Mouse (Mus musculus) embryonic stem cell, embryonic (primary cell): ENCODE data around the gene Gtf2ird1.

ENCODE experiments used
- CTCF ChIA-PET, 4 experiments: fragments of 300-600 bp in 2 of 4; fragments of 350-600 bp in 2 of 4; sonication (Branson Sonifier 250); formaldehyde crosslinking; loops; one replicate each; lab custom pipeline; 2022; ENCODE audit warnings: inconsistent platforms in 2 of 4; lab: Charles Lee
- POLR2A ChIA-PET, 4 experiments: fragments of 300-600 bp in 2 of 4; fragments of 350-600 bp in 2 of 4; sonication (Branson Sonifier 250); formaldehyde crosslinking; loops; one replicate each; lab custom pipeline; 2022; ENCODE audit warnings: antibody characterized with exemption in 4 of 4, inconsistent platforms in 1 of 4; lab: Charles Lee

Gene Gtf2ird1

GRCm38 (mm10) chr5:134410307-134410836, 46.1 kb downstream of the Gtf2ird1 start:
- CTCF ChIA-PET = interaction anchor here (0.5 to 1.7 kb wide), 20 partner anchors 8 to 1450 kb away, joined by 3 to 10 read pairs (median 4); no protein-coding TSS in a partner anchor
- POLR2A ChIA-PET = interaction anchor here (0.6 to 5.8 kb wide), 48 partner anchors 8 to 1313 kb away, joined by 3 to 34 read pairs (median 4); partner anchors contain the start of gene Clip2 (in 1 of the 4)

GRCm38 (mm10) chr5:134409606-134410306, 46.8 kb downstream of the Gtf2ird1 start:
- POLR2A ChIA-PET = interaction anchor here (0.6 to 5.8 kb wide), 39 partner anchors 9 to 1314 kb away, joined by 3 to 34 read pairs (median 4); partner anchors contain the start of gene Clip2 (in 1 of the 4)
- CTCF ChIA-PET = interaction anchor here (0.5 to 1.7 kb wide), 14 partner anchors 9 to 237 kb away, joined by 3 to 10 read pairs (median 4); no protein-coding TSS in a partner anchor

DNA sequence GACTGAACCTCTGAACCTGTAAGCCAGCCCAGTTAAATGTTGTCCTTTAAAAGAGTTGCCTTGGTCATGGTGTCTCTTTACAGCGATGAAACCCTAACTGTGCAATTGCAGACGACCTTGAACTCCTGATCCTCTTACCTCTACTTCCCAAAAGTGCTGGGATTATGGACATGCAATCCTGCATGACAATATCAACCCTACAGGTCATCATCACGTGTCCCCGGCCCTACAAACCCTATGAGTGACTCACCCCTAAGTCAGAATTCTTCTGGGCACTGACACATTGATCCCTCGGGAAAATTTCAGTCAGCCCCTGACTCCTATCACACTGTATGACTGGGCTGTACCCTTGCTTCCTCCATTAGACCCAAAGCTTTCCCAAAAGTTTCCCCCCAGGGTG, 48.4 kb downstream of the Gtf2ird1 start:
- CTCF ChIA-PET = no interaction called here
- POLR2A ChIA-PET = interaction anchor here in 2 of 4 experiments (1.0 to 5.8 kb wide), 4 partner anchors 10 to 36 kb away, joined by 3 to 34 read pairs (median 6); no protein-coding TSS in a partner anchor

DNA sequence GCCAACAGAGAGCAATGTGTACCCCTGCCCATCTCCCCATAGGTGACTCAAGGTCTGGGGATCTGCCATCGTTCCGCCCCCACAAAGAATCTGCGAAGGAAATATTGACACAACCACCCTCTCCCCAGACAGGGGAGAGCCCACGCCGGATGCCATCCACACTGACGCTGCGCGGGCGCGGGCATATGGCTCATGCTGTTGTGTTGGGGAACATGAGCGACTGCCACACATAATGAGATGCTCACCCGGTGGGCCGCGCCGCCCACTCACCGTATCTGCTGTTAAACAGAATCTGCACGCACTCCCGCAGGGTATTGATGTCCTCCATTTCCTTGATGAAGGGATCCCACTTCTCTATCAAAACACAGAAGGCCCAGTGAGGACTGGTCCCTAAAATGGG, 54.7 kb downstream of the Gtf2ird1 start:
- ChIA-PET CTCF (interaction anchor here in 3 of 4 experiments (0.7 to 1.5 kb wide), 4 partner anchors 31 to 148 kb away, joined by 3 to 9 read pairs (median 4); no protein-coding TSS in a partner anchor), POLR2A (interaction anchor here in 3 of 4 experiments (0.6 to 1.7 kb wide), 5 partner anchors 16 to 82 kb away, joined by 3 to 6 read pairs (median 5); no protein-coding TSS in a partner anchor)

- CTCF ChIA-PET = interaction anchor here in 3 of 4 experiments (0.7 to 1.8 kb wide), 3 partner anchors 13 to 62 kb away, joined by 3 to 7 read pairs (median 3); no protein-coding TSS in a partner anchor
These were observed 58.9 kb downstream of the Gtf2ird1 start for GRCm38 (mm10) chr5:134397434-134398163.

DNA sequence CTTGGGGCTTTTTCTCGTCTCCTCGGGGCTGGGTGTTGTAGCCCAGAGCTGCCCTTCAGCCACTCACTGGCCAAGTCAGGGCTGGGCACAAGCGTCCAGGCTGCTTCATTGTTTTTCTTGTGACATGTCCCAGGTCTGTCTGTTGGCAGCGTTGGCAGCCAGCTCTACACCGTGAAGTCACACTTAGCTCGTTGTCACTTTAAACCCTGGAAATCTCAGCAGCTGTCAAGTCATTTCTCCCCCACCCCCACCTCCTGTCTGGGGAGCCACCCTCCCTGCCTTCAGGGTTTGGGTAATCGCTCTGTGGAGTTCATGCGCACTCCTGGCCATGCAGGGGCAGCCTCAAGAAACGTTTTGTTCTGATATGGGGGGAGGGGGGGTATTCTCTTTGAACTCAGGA, 60.0 kb downstream of the Gtf2ird1 start:
- POLR2A ChIA-PET = interaction anchor here in 2 of 4 experiments (1.1 to 1.9 kb wide), 5 partner anchors 12 to 26 kb away, joined by 3 to 6 read pairs (median 5); no protein-coding TSS in a partner anchor

More at GRCm38 (mm10) chr5:134397434-134398163, 58.9 kb downstream of the Gtf2ird1 start:
- POLR2A ChIA-PET = interaction anchor here in 2 of 4 experiments (0.6 to 1.9 kb wide), 5 partner anchors 11 to 91 kb away, joined by 3 to 5 read pairs (median 4); no protein-coding TSS in a partner anchor

DNA sequence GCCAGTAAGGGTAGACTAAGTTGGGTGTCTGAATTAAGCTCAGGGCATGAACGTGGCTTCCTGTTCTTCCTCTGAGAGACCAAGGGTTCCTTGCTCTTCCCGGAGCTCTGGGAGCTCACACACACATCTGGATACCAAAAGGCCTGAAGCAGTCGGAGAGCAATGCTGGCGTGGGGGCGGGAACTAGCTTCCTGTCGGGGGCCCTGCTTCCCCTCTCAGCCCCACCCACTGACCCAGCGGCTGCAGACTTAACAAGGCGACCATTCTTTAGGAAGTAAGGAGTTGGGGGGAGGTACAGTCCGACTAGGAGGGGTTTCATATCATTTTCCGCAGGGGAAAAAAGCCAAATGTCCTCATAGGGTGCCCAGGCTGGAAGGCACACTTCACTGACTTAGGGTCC, 61.9 kb downstream of the Gtf2ird1 start:
- CTCF ChIA-PET = interaction anchor here in 3 of 4 experiments (0.6 to 1.3 kb wide), 5 partner anchors 9 to 1152 kb away, joined by 3 to 8 read pairs (median 4); no protein-coding TSS in a partner anchor
- POLR2A ChIA-PET = interaction anchor here in 3 of 4 experiments (0.6 to 1.8 kb wide), 14 partner anchors 9 to 81 kb away, joined by 3 to 6 read pairs (median 4); partner anchors contain the start of gene Gtf2ird1 (in 1 of the 3)

More for the DNA sequence above, 60.0 kb downstream of the Gtf2ird1 start:
- CTCF ChIA-PET = interaction anchor here (0.6 to 1.8 kb wide), 9 partner anchors 11 to 187 kb away, joined by 3 to 7 read pairs (median 3); no protein-coding TSS in a partner anchor

DNA sequence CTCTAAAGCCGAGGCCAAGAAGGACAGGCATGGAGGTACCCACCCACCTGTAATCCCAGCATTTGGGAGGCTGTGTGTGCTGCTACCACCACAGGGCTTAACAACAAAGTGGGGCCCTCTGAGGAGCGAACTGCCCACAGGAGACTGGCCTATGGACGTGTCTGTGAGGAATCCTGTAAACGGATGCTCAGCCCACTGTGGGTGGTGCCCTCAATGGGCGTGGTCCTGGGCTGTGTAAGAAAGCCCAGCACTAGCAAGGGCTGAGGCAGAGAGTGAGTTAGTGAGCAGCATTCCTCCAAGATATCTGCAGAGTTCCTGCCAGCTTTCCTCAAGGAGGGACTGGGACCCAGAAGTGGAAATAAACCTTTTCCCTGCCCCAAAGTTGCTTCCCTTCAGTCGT, 62.9 kb downstream of the Gtf2ird1 start:
- ChIA-PET POLR2A (interaction anchor here in 1 of 4 experiments (1.4 to 1.5 kb wide), 2 partner anchors 17 to 26 kb away, joined by 3 to 4 read pairs; no protein-coding TSS in a partner anchor), CTCF (interaction anchor here in 2 of 4 experiments (0.6 to 1.6 kb wide), 2 partner anchors 98 to 121 kb away, joined by 3 to 4 read pairs; no protein-coding TSS in a partner anchor)

- ChIA-PET POLR2A (interaction anchor here in 3 of 4 experiments (0.5 to 1.7 kb wide), 11 partner anchors 12 to 225 kb away, joined by 3 to 9 read pairs (median 3); no protein-coding TSS in a partner anchor), CTCF (interaction anchor here (0.6 to 3.8 kb wide), 51 partner anchors 9 to 357 kb away, joined by 3 to 24 read pairs (median 4); no protein-coding TSS in a partner anchor)
These were observed 71.4 kb downstream of the Gtf2ird1 start for GRCm38 (mm10) chr5:134385106-134385505.

DNA sequence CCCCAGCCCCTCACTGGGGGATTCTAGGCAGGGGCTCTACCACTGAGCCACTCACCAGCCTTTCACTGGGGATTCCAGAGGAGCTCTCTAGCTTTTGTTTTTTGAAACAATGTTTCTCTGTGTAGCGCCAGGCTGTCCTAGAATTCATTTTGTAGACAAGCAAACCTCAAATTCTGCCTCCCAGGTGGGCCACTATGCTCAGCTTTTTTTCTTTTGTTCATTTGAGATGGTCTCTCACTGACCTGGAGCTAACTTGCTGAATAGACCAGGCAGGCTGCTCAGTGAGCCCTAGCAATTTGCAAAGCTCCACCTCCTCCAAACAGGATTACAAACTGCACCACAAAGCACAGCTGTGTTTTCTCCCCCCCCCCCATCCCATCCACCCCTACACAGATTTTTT, 81.3 kb downstream of the Gtf2ird1 start:
- ChIA-PET POLR2A (interaction anchor here (0.5 to 2.0 kb wide), 12 partner anchors 9 to 565 kb away, joined by 3 to 8 read pairs (median 3); partner anchors contain the start of gene Gtf2ird2 (in 1 of the 4)), CTCF (interaction anchor here (0.5 to 4.1 kb wide), 21 partner anchors 8 to 276 kb away, joined by 3 to 25 read pairs (median 7); no protein-coding TSS in a partner anchor)

GRCm38 (mm10) chr5:134374546-134374945, 82.0 kb downstream of the Gtf2ird1 start:
- CTCF ChIA-PET = interaction anchor here (0.5 to 4.1 kb wide), 63 partner anchors 9 to 391 kb away, joined by 3 to 25 read pairs (median 4); no protein-coding TSS in a partner anchor
- POLR2A ChIA-PET = interaction anchor here in 3 of 4 experiments (0.6 to 2.0 kb wide), 15 partner anchors 9 to 198 kb away, joined by 3 to 10 read pairs (median 4); partner anchors contain the start of gene Rcc1l (in 1 of the 3)

GRCm38 (mm10) chr5:134373912-134374488, 82.5 kb downstream of the Gtf2ird1 start:
- ChIA-PET POLR2A (interaction anchor here (0.5 to 2.0 kb wide), 22 partner anchors 9 to 945 kb away, joined by 3 to 10 read pairs (median 4); partner anchors contain the start of genes Gtf2ird2 (in 1 of the 4) and Rcc1l (in 1 of the 4)), CTCF (interaction anchor here (0.5 to 4.1 kb wide), 68 partner anchors 9 to 391 kb away, joined by 3 to 25 read pairs (median 4); no protein-coding TSS in a partner anchor)

- CTCF ChIA-PET = interaction anchor here (0.5 to 4.1 kb wide), 53 partner anchors 8 to 488 kb away, joined by 3 to 25 read pairs (median 4); no protein-coding TSS in a partner anchor
- POLR2A ChIA-PET = interaction anchor here in 3 of 4 experiments (0.5 to 1.7 kb wide), 13 partner anchors 8 to 946 kb away, joined by 3 to 10 read pairs (median 4); partner anchors contain the start of genes Gtf2ird2 (in 1 of the 3) and Rcc1l (in 1 of the 3)
These were observed 83.4 kb downstream of the Gtf2ird1 start for GRCm38 (mm10) chr5:134372926-134373658.

DNA sequence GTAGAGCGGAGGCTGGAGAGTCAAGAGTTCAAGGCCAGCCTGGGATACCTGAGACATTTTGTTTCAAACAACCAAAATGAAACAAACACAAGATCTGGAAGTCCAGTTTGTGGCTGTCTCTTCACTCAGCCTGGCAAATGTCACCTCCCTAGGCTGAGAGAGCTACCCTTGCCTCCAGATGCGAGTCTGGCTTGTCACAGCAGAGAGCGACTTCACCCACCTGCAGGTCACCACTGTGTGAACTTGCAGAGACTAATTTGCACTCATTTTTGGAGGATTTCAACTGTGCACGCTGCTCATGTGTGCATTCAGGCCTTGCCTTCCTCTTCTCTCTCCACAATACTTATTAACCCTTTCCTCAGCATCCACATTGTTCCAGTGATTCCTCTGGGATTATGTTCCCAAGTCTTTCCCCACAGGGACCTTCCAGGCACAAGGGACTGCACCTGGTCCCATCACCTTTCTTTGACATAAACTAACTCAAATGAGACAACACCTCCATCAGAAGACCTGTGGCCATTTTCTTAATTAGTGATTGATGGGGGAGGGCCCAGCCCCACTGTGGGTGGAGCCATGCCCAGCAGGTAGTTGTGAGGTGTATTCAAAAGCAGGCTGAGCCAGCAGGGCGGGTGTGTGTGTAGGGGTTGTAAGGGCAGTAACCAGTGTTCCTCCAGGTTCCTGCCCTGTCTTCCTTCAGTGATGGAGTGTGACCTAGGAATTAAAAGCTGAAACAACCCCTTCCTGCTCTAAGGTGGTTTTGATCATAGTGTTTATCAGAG, 84.8 kb downstream of the Gtf2ird1 start:
- CTCF ChIA-PET = interaction anchor here in 3 of 4 experiments (0.5 to 2.7 kb wide), 12 partner anchors 12 to 1118 kb away, joined by 3 to 19 read pairs (median 4); no protein-coding TSS in a partner anchor

More for the DNA sequence above, 84.8 kb downstream of the Gtf2ird1 start:
- POLR2A ChIA-PET = interaction anchor here in 3 of 4 experiments (0.5 to 2.2 kb wide), 21 partner anchors 11 to 200 kb away, joined by 3 to 14 read pairs (median 5); partner anchors contain the start of genes Gtf2ird2 (in 1 of the 3) and Rcc1l (in 1 of the 3)
